20 mouse cellular contexts compared by ENCODE assay signal in genomic region chr7:140859997-140860396, GRCm38 (mm10). TPM values are rescaled to one million over a fixed set of nuclear protein-coding genes. Genes with fewer than 3 reads are reported as not detected.
"Had no signal": no experiment of that assay in that cellular context is flagged by ENCODE, and none has a peak within 500 bp of the region (broad histone marks: within the 10 kb centered on the region; RNA-seq: fewer than 3 reads in every experiment).

No protein-coding gene starts in this region.

- ATAC-seq: lung, postnatal 0 days; midbrain, embryonic 15.5 days had no signal

- H3K27me3 ChIP-seq: liver, embryonic 15.5 days; midbrain, embryonic 15.5 days had no signal

- DNase-seq: kidney, adult 11 months; kidney, adult 9 months; kidney, postnatal 36 days; lung, adult 2 months; lung, postnatal 36 days; thymus, postnatal 4 days had no signal

- H3K9ac ChIP-seq: liver, embryonic 15.5 days; midbrain, embryonic 15.5 days had no signal

- H3K9me3 ChIP-seq: limb, embryonic 10.5 days; liver, embryonic 15.5 days; midbrain, embryonic 15.5 days had no signal

- H3K4me3 ChIP-seq: limb, embryonic 10.5 days; liver, embryonic 15.5 days; midbrain, embryonic 15.5 days had no signal

- H3K27ac ChIP-seq: kidney, postnatal 0 days; limb, embryonic 10.5 days; liver, embryonic 15.5 days; midbrain, embryonic 15.5 days; stomach, postnatal 0 days had no signal

- H3K4me2 ChIP-seq: liver, embryonic 11.5 days; liver, embryonic 15.5 days; midbrain, embryonic 15.5 days had no signal

RNA-seq across cellular contexts. Expression of gene Gm45785, which starts 3.9 kb away (rescaled TPM):
- polyA plus RNA-seq: limb, embryonic 10.5 days; limb, embryonic 14.5 days; liver, embryonic 11.5 days; liver, embryonic 15.5 days; lung, adult 2 months; lung, postnatal 0 days; stomach, postnatal 0 days had no signal

RNA-seq across cellular contexts. Expression of gene Odf3, which starts 12.4 kb away (rescaled TPM):
- total RNA-seq: layer of hippocampus, adult 8-10 months; layer of hippocampus, postnatal 14 days; left cerebral cortex, adult 18-20 months; left cerebral cortex, postnatal 10 days; megakaryocyte progenitor cell, adult 5-6 weeks; monocyte, adult 5-6 weeks had no signal
- polyA plus RNA-seq: kidney, postnatal 0 days; limb, embryonic 10.5 days; liver, embryonic 11.5 days; liver, embryonic 15.5 days; lung, postnatal 0 days; midbrain, embryonic 15.5 days; stomach, postnatal 0 days had no signal

RNA-seq across cellular contexts. Expression of gene Scgb1c1, which starts 14.7 kb away (rescaled TPM):
- total RNA-seq: layer of hippocampus, adult 8-10 months; layer of hippocampus, postnatal 14 days; left cerebral cortex, adult 18-20 months; left cerebral cortex, postnatal 10 days; megakaryocyte progenitor cell, adult 5-6 weeks; monocyte, adult 5-6 weeks had no signal
- polyA plus RNA-seq: kidney, postnatal 0 days; limb, embryonic 10.5 days; limb, embryonic 14.5 days; liver, embryonic 11.5 days; liver, embryonic 15.5 days; midbrain, embryonic 15.5 days; stomach, postnatal 0 days had no signal
